Mouse (Mus musculus) hindbrain, embryonic 13.5 days (tissue): Measurements from ENCODE around the gene Ccdc186. TPM values are rescaled to one million over a fixed set of nuclear protein-coding genes. Genes with fewer than 3 reads are reported as not detected.

ENCODE experiments used
- ATAC-seq: fragments of 200-750 bp; cut with Nextera tagmentation; 2 replicates; pipeline ENCODE4 v1.8.0; 2017; ENCODE audit warnings: moderate TSS enrichment; ENCODE audit not compliant: low FRiP score
- H3K27ac ChIP-seq: fragments of 300-500 bp; sonication (generic); 2 replicates; pipeline ENCODE4 v1.5.1; 2015; ENCODE audit warnings: inconsistent platforms, mild to moderate bottlenecking, moderate library complexity
- H3K27me3 ChIP-seq: fragments of 300-500 bp; sonication (generic); 2 replicates; pipeline ENCODE4 v1.6.1; 2015; ENCODE audit warnings: mild to moderate bottlenecking, inconsistent platforms
- H3K36me3 ChIP-seq: fragments of 300-500 bp; sonication (generic); 2 replicates; pipeline ENCODE4 v1.6.1; 2015; ENCODE audit warnings: mild to moderate bottlenecking, inconsistent platforms
- H3K4me1 ChIP-seq: fragments of 300-500 bp; sonication (generic); replicated peaks from 2 replicates; pipeline ENCODE4 v1.6.1; 2015; ENCODE audit warnings: inconsistent platforms
- H3K4me2 ChIP-seq: fragments of 300-500 bp; sonication (generic); 2 replicates; pipeline ENCODE4 v1.6.1; 2015; ENCODE audit warnings: inconsistent platforms, mild to moderate bottlenecking, moderate library complexity
- H3K4me3 ChIP-seq: fragments of 300-500 bp; sonication (generic); 2 replicates; pipeline ENCODE4 v1.5.1; 2015; ENCODE audit warnings: mild to moderate bottlenecking, inconsistent platforms
- H3K9ac ChIP-seq: fragments of 300-500 bp; sonication (generic); 2 replicates; pipeline ENCODE4 v1.6.1; 2015; ENCODE audit warnings: mild to moderate bottlenecking, inconsistent platforms
- H3K9me3 ChIP-seq: fragments of 300-500 bp; sonication (generic); 2 replicates; pipeline ENCODE4 v1.6.1; 2016; ENCODE audit warnings: inconsistent platforms
- WGBS: fragments of 180-500 bp; shearing (Covaris S2); methylation state at CpG from one replicate; pipeline ENCODE4 v1.1.7; 2015; 5-methylcytosine and 5-hydroxymethylcytosine counted together
- polyA plus RNA-seq: library from polyadenylated mRNA; unstranded; fragments of >200 nt; fragmentation: Nextera tagmentation; extraction: Ambion mirVana; gene quantifications from 2 replicates; pipeline ENCODE4 v1.2.1, GENCODE M21; 2015

Ccdc186 gene
- polyA plus RNA-seq, result 28.1 and 31.5 TPM in 2 replicates

GRCm38 (mm10) chr19:56821798-56822447, at the start of gene Ccdc186:
TSS of gene Ccdc186 (minus strand) at chr19:56822190.
- Histone ChIP-seq H3K4me1 (peaks cover 45% of the 10 kb centered on the region), H3K9ac (peak within 1 kb of the TSS; percentile 97), H3K4me2 (peak within 1 kb of the TSS; percentile 80), H3K27me3 (peaks cover 10% of the 10 kb centered on the region; the same call in 1 of the 2 replicates), H3K36me3 (no peaks in the 10 kb centered on the region), H3K9me3 (no peaks in the 10 kb centered on the region), H3K4me3 (peak within 1 kb of the TSS; percentile 94), H3K27ac (peak within 1 kb of the TSS; percentile 92)
- WGBS, result under 1% methylated on average over 77 of the region's 79 CpGs
- peak; percentile 98 for ATAC-seq

- Histone ChIP-seq H3K27me3 (peaks cover 38% of the 10 kb centered on the region), H3K9ac (no peak overlapping the region), H3K4me2 (no peak overlapping the region), H3K27ac (no peak overlapping the region), H3K36me3 (no peaks in the 10 kb centered on the region), H3K4me1 (no peaks in the 10 kb centered on the region), H3K4me3 (no peak overlapping the region), H3K9me3 (no peaks in the 10 kb centered on the region)
- WGBS, result 78% methylated on average over 4 of the region's 4 CpGs
- no peak for ATAC-seq
Observed at GRCm38 (mm10) chr19:56867701-56868100, 45.7 kb upstream of the Ccdc186 start.

GRCm38 (mm10) chr19:56856455-56856854, 34.5 kb upstream of the Ccdc186 start:
- H3K27ac ChIP-seq, result no peak overlapping the region
- 64% methylated on average over 5 of the region's 5 CpGs for WGBS
- no peaks in the 10 kb centered on the region for H3K27me3 ChIP-seq
- H3K9me3 ChIP-seq, result no peaks in the 10 kb centered on the region
- no peak overlapping the region for H3K9ac ChIP-seq
- H3K4me3 ChIP-seq, result no peak overlapping the region
- H3K4me2 ChIP-seq, result no peak overlapping the region
- ATAC-seq, result no peak
- H3K36me3 ChIP-seq, result no peaks in the 10 kb centered on the region
- no peaks in the 10 kb centered on the region; the same call in 1 of the 2 replicates for H3K4me1 ChIP-seq

GRCm38 (mm10) chr19:56852590-56852989, 30.6 kb upstream of the Ccdc186 start:
- Histone ChIP-seq H3K9ac (no peak overlapping the region), H3K4me1 (no peaks in the 10 kb centered on the region), H3K4me2 (no peak overlapping the region), H3K36me3 (no peaks in the 10 kb centered on the region), H3K27ac (no peak overlapping the region), H3K9me3 (0 out of 2 replicates have a peak, but pooled peaks cover 5% of the 10 kb centered on the region), H3K27me3 (no peaks in the 10 kb centered on the region), H3K4me3 (no peak overlapping the region)
- ATAC-seq, result no peak

- Histone ChIP-seq H3K4me2 (no peak overlapping the region), H3K9me3 (peaks cover 13% of the 10 kb centered on the region), H3K27ac (no peak overlapping the region), H3K36me3 (0 out of 2 replicates have a peak, but pooled peaks cover 3% of the 10 kb centered on the region), H3K4me3 (no peak overlapping the region), H3K4me1 (peaks cover 17% of the 10 kb centered on the region; the same call in 1 of the 2 replicates), H3K27me3 (no peaks in the 10 kb centered on the region), H3K9ac (no peak overlapping the region)
- WGBS, result 80% methylated on average over 12 of the region's 12 CpGs
- no peak for ATAC-seq
Observed at GRCm38 (mm10) chr19:56842974-56843373, 21.0 kb upstream of the Ccdc186 start.

GRCm38 (mm10) chr19:56838942-56839706, 17.1 kb upstream of the Ccdc186 start:
- no peak overlapping the region for H3K9ac ChIP-seq
- H3K4me3 ChIP-seq, result no peak overlapping the region
- no peak overlapping the region for H3K27ac ChIP-seq
- no peak for ATAC-seq
- no peak overlapping the region for H3K4me2 ChIP-seq
- H3K4me1 ChIP-seq, result peaks cover 28% of the 10 kb centered on the region
- H3K9me3 ChIP-seq, result no peaks in the 10 kb centered on the region
- H3K27me3 ChIP-seq, result no peaks in the 10 kb centered on the region
- WGBS, result 70% methylated on average over 17 of the region's 17 CpGs
- H3K36me3 ChIP-seq, result no peaks in the 10 kb centered on the region

- 0 out of 2 replicates have a peak, but pooled peaks cover 4% of the 10 kb centered on the region for H3K27me3 ChIP-seq
Observed at GRCm38 (mm10) chr19:56835340-56835739, 13.3 kb upstream of the Ccdc186 start.

GRCm38 (mm10) chr19:56830163-56830562, 8.2 kb upstream of the Ccdc186 start:
- Histone ChIP-seq H3K9me3 (no peaks in the 10 kb centered on the region), H3K4me3 (no peak overlapping the region), H3K36me3 (no peaks in the 10 kb centered on the region), H3K4me2 (no peak overlapping the region), H3K27me3 (0 out of 2 replicates have a peak, but pooled peaks cover 8% of the 10 kb centered on the region), H3K27ac (no peak overlapping the region), H3K4me1 (peaks cover 3% of the 10 kb centered on the region), H3K9ac (no peak overlapping the region)
- ATAC-seq, result no peak
- WGBS, result 90% methylated on average over 4 of the region's 4 CpGs

More at GRCm38 (mm10) chr19:56835340-56835739, 13.3 kb upstream of the Ccdc186 start:
- 41% methylated on average over 9 of the region's 9 CpGs for WGBS
- Histone ChIP-seq H3K4me3 (no peak overlapping the region), H3K4me1 (peaks cover 28% of the 10 kb centered on the region), H3K9ac (no peak overlapping the region), H3K36me3 (no peaks in the 10 kb centered on the region), H3K27ac (peak overlapping the region; percentile 48; the same call in 1 of the 2 replicates), H3K4me2 (no peak overlapping the region), H3K9me3 (no peaks in the 10 kb centered on the region)
- no peak for ATAC-seq

GRCm38 (mm10) chr19:56829267-56829666, 7.3 kb upstream of the Ccdc186 start:
- H3K4me2 ChIP-seq, result no peak overlapping the region
- no peak overlapping the region for H3K27ac ChIP-seq
- 0 out of 2 replicates have a peak, but pooled peaks cover 11% of the 10 kb centered on the region for H3K27me3 ChIP-seq
- peaks cover 3% of the 10 kb centered on the region for H3K4me1 ChIP-seq
- no peaks in the 10 kb centered on the region for H3K36me3 ChIP-seq
- H3K9ac ChIP-seq, result no peak overlapping the region
- no peaks in the 10 kb centered on the region for H3K9me3 ChIP-seq
- no peak for ATAC-seq
- no peak overlapping the region for H3K4me3 ChIP-seq
- WGBS, result 94% methylated on average over 9 of the region's 9 CpGs

- Histone ChIP-seq H3K36me3 (no peaks in the 10 kb centered on the region), H3K4me1 (peaks cover 3% of the 10 kb centered on the region), H3K4me2 (no peak overlapping the region), H3K9ac (no peak overlapping the region), H3K4me3 (no peak overlapping the region), H3K27ac (no peak overlapping the region), H3K27me3 (peaks cover 13% of the 10 kb centered on the region; the same call in 1 of the 2 replicates), H3K9me3 (no peaks in the 10 kb centered on the region)
- WGBS, result 81% methylated on average over 11 of the region's 11 CpGs
- no peak for ATAC-seq
Observed at GRCm38 (mm10) chr19:56828305-56828704, 6.3 kb upstream of the Ccdc186 start.

GRCm38 (mm10) chr19:56826047-56826631, 4.1 kb upstream of the Ccdc186 start, which contains the start of gene Tdrd1:
TSS of gene Tdrd1 (plus strand) at chr19:56826209.
- no peaks in the 10 kb centered on the region for H3K36me3 ChIP-seq
- 59% methylated on average over 44 of the region's 44 CpGs for WGBS
- H3K4me3 ChIP-seq, result peak within 1 kb of the TSS; percentile 3; the same call in 1 of the 2 replicates
- H3K4me1 ChIP-seq, result peaks cover 10% of the 10 kb centered on the region
- peak within 1 kb of the TSS; percentile 39 for H3K4me2 ChIP-seq
- H3K27me3 ChIP-seq, result peaks cover 10% of the 10 kb centered on the region; the same call in 1 of the 2 replicates
- H3K27ac ChIP-seq, result no peak within 1 kb of the TSS
- H3K9me3 ChIP-seq, result no peaks in the 10 kb centered on the region
- H3K9ac ChIP-seq, result no peak within 1 kb of the TSS
- no peak for ATAC-seq

- no peaks in the 10 kb centered on the region for H3K9me3 ChIP-seq
- H3K4me1 ChIP-seq, result peaks cover 39% of the 10 kb centered on the region
- peak overlapping the region; percentile 92; the same call in 1 of the 2 replicates for H3K27ac ChIP-seq
- H3K27me3 ChIP-seq, result peaks cover 10% of the 10 kb centered on the region; the same call in 1 of the 2 replicates
- H3K9ac ChIP-seq, result peak overlapping the region; percentile 54; the same call in 1 of the 2 replicates
- peak overlapping the region; percentile 80 for H3K4me2 ChIP-seq
- ATAC-seq, result peak; percentile 47
- H3K4me3 ChIP-seq, result peak overlapping the region; percentile 94
- WGBS, result 23% methylated on average over 10 of the region's 10 CpGs
- H3K36me3 ChIP-seq, result no peaks in the 10 kb centered on the region
Observed at GRCm38 (mm10) chr19:56822448-56822836, 452 bp upstream of the Ccdc186 start.
